Mouse (Mus musculus) liver, adult 2 months (tissue): ENCODE data around the gene Lancl2. TPM values are rescaled to one million over a fixed set of nuclear protein-coding genes. Genes with fewer than 3 reads are reported as not detected.

ENCODE experiments used
- DNase-seq: peaks from one replicate; pipeline ENCODE4 v3.0.0-alpha.2; 2011; ENCODE audit warnings: low read depth, low spot score; ENCODE audit errors: extremely low read depth
- H3K27ac ChIP-seq: fragments of 200-500 bp; replicated peaks from 2 replicates; pipeline ENCODE4 v1.5.1; 2012; ENCODE audit warnings: low read depth, mild to moderate bottlenecking, control low read depth, inconsistent platforms, low read length; ENCODE audit not compliant: insufficient read depth
- H3K27me3 ChIP-seq: fragments of 200-500 bp; 2 replicates; pipeline ENCODE4 v1.6.1; 2012; ENCODE audit warnings: mild to moderate bottlenecking, moderate library complexity, low read length, inconsistent platforms; ENCODE audit not compliant: control insufficient read depth, insufficient read depth
- H3K36me3 ChIP-seq: fragments of 200-500 bp; 2 replicates; pipeline ENCODE4 v1.6.1; 2012; ENCODE audit warnings: low read length, inconsistent platforms; ENCODE audit not compliant: control insufficient read depth, insufficient read depth
- H3K4me1 ChIP-seq: fragments of 200-500 bp; 2 replicates; pipeline ENCODE4 v1.6.1; 2011; ENCODE audit warnings: low read length; ENCODE audit not compliant: control insufficient read depth, insufficient read depth
- H3K4me3 ChIP-seq: fragments of 200-500 bp; 2 replicates; pipeline ENCODE4 v1.5.1; 2011; ENCODE audit warnings: low read depth, mild to moderate bottlenecking, control low read depth, low read length, moderate library complexity; ENCODE audit not compliant: insufficient read depth
- H3K79me2 ChIP-seq: fragments of 200-500 bp; 2 replicates; pipeline ENCODE4 v1.6.1; 2012; ENCODE audit warnings: inconsistent platforms, mild to moderate bottlenecking, low read length, moderate library complexity; ENCODE audit not compliant: control insufficient read depth, insufficient read depth
- H3K9ac ChIP-seq: fragments of 200-500 bp; 2 replicates; pipeline ENCODE4 v1.6.1; 2012; ENCODE audit warnings: low read depth, mild to moderate bottlenecking, control low read depth, inconsistent platforms, low read length
- CTCF ChIP-seq: fragments of 200-500 bp; IDR thresholded peaks from 2 replicates; pipeline ENCODE4 v1.5.1; 2011; ENCODE audit warnings: low read depth, low read length, control low read depth
- POLR2A ChIP-seq: fragments of 200-500 bp; IDR thresholded peaks from 2 replicates; pipeline ENCODE4 v1.6.1; 2011; ENCODE audit warnings: low read length, control low read depth; ENCODE audit not compliant: insufficient read depth; ENCODE audit errors: extremely low read depth
- WGBS: fragments of 180-500 bp; shearing (Covaris S2); methylation state at CpG from one replicate; pipeline ENCODE4 v1.1.7; 2018; 5-methylcytosine and 5-hydroxymethylcytosine counted together
- polyA plus RNA-seq: library from polyadenylated mRNA; depleted of rRNA; stranded (reverse); fragments of >200 nt; gene quantifications from 2 replicates; pipeline ENCODE4 v1.2.3, GENCODE M21; 2012
- total RNA-seq: library from RNA; depleted of rRNA; stranded (reverse); fragments of >200 nt; gene quantifications from 2 replicates; pipeline ENCODE4 v1.2.3, GENCODE M21; 2014

Lancl2 gene
- total and polyA plus RNA-seq, 2 experiments = 1.5 to 7.5 TPM

- Histone ChIP-seq H3K4me3 (peak overlapping the region; percentile 85), H3K27ac (peak overlapping the region; percentile 91), H3K4me1 (peaks cover 2% of the 10 kb centered on the region; the same call in 1 of the 2 replicates), H3K79me2 (peaks cover 2% of the 10 kb centered on the region; the same call in 1 of the 2 replicates), H3K36me3 (no peaks in the 10 kb centered on the region), H3K27me3 (no peaks in the 10 kb centered on the region), H3K9ac (peak overlapping the region; percentile 83)
- peak; percentile 89 for DNase-seq
- TF ChIP-seq CTCF (no peak), POLR2A (peak; percentile 65; the same call in 1 of the 2 replicates)
- WGBS = under 1% methylated on average over 59 of the region's 59 CpGs
Measured at GRCm38 (mm10) chr6:57702743-57703499, 581 bp downstream of the Lancl2 start.

DNA sequence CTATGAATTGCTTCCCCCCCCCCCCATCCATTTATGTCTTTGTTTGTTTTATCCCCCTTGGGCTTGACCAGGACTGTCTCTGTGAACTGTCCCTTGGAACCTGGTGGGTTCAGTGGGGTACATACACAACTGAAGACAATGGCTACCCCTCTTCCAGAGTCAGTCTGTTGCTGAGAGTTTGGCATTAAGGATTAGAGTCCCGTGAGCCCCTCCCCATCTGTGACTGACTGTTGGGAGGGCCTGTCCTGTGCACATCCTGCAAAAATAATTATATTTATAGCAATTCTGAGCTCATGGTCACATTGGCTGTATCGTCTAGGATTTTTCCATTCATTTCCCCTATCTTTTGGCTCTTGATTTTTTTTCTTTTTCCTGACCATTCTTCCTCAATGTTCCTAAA is 1.4 kb downstream of the Lancl2 start:
- H3K27ac ChIP-seq = no peak overlapping the region
- H3K79me2 ChIP-seq = peaks cover 2% of the 10 kb centered on the region; the same call in 1 of the 2 replicates
- no peaks in the 10 kb centered on the region for H3K36me3 ChIP-seq
- no peak for DNase-seq
- H3K4me3 ChIP-seq = peak overlapping the region; percentile 85
- 40% methylated on average over 2 of the region's 2 CpGs for WGBS
- TF ChIP-seq POLR2A (no peak), CTCF (no peak)
- peaks cover 2% of the 10 kb centered on the region; the same call in 1 of the 2 replicates for H3K4me1 ChIP-seq
- H3K27me3 ChIP-seq = no peaks in the 10 kb centered on the region
- peak overlapping the region; percentile 63 for H3K9ac ChIP-seq

DNA sequence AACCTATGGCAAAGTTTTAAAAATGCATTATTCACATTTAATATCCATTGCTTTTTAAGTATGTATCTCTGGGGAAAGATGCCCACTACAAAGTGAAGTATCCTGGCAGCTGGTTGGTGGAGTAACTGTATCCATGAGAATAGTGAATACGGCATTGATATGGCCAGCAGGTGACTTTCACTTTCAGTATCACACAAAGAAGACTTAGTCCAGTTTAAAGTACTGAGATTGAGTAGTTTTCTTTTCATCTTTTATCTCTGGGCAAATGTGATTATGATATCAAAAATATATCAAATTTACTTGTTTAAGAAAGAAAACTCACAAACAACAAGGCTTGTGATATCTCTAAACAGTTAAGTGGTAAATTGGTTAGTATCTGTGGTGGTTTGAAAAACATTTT is 4.4 kb downstream of the Lancl2 start:
- peaks cover 2% of the 10 kb centered on the region; the same call in 1 of the 2 replicates for H3K4me1 ChIP-seq
- H3K9ac ChIP-seq = no peak overlapping the region
- no peak overlapping the region for H3K27ac ChIP-seq
- DNase-seq = peak; percentile 59
- H3K79me2 ChIP-seq = peaks cover 2% of the 10 kb centered on the region; the same call in 1 of the 2 replicates
- H3K4me3 ChIP-seq = no peak overlapping the region; the same call in 1 of the 2 replicates
- no peak for TF ChIP-seq CTCF
- TF ChIP-seq POLR2A = no peak
- WGBS = 46% methylated on average over 1 of the region's 1 CpGs
- H3K36me3 ChIP-seq = no peaks in the 10 kb centered on the region
- no peaks in the 10 kb centered on the region for H3K27me3 ChIP-seq

DNA sequence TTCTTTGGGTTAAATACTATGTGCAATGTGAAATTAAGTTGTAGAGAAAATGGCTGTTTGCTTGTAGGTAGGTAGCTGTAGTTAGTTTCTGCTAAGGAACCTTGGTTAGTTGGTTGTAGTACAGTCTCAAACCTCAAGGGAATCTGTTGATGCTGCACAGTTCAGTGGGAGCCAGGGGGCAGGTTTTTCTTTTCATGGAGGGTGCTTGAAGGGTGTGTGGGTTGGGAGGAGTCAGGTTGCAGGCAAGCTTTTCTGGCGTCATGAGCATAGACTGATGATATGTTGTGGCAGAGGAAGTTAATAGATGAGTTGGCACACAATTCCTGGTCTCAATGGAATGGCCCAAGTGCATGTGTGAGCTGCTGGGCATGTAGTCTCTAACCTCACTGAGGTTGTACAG is 9.4 kb downstream of the Lancl2 start:
- WGBS = 52% methylated on average over 1 of the region's 1 CpGs
- Histone ChIP-seq H3K9ac (no peak overlapping the region), H3K27me3 (no peaks in the 10 kb centered on the region), H3K27ac (no peak overlapping the region), H3K4me3 (no peak overlapping the region), H3K36me3 (no peaks in the 10 kb centered on the region), H3K4me1 (no peaks in the 10 kb centered on the region), H3K79me2 (no peaks in the 10 kb centered on the region; the same call in 1 of the 2 replicates)
- no peak for TF ChIP-seq POLR2A
- TF ChIP-seq CTCF = no peak
- no peak for DNase-seq

- Histone ChIP-seq H3K27me3 (no peaks in the 10 kb centered on the region), H3K79me2 (no peaks in the 10 kb centered on the region), H3K27ac (no peak overlapping the region), H3K4me3 (no peak overlapping the region), H3K36me3 (peaks cover 10% of the 10 kb centered on the region; the same call in 1 of the 2 replicates), H3K4me1 (no peaks in the 10 kb centered on the region), H3K9ac (no peak overlapping the region)
- TF ChIP-seq POLR2A (no peak), CTCF (no peak)
- WGBS = 78% methylated on average over 1 of the region's 1 CpGs
- DNase-seq = no peak
Measured at GRCm38 (mm10) chr6:57721347-57721746, 19.0 kb downstream of the Lancl2 start.

DNA sequence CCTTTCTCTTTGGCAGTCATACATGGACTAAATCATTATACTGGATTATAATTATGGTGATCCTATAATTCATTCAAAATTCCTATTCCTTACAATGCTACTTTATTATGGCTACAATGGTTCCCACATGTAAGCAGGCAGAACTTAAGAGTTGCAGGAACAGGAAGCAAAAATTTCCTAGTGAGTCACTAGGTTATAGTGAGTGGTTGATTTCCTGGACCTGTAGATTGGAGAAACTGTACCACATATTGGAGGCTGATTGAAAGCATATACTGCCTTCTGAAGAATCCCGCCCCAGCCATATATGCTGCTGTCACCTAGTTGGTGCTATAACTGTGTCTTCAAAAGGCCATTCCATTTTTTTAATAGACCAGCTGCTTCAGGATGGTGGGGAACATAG is 40.4 kb downstream of the Lancl2 start:
- Histone ChIP-seq H3K4me1 (no peaks in the 10 kb centered on the region), H3K4me3 (no peak overlapping the region), H3K27ac (no peak overlapping the region), H3K9ac (no peak overlapping the region), H3K27me3 (no peaks in the 10 kb centered on the region), H3K79me2 (no peaks in the 10 kb centered on the region), H3K36me3 (no peaks in the 10 kb centered on the region)
- TF ChIP-seq POLR2A (no peak), CTCF (no peak)
- WGBS = 91% methylated on average over 1 of the region's 1 CpGs
- DNase-seq = no peak
